Mouse (Mus musculus): ENCODE data around the gene Plvap. TPM values are rescaled to one million over a fixed set of nuclear protein-coding genes. Genes with fewer than 3 reads are reported as not detected.

The Plvap gene
- polyA plus RNA-seq, 1 experiment from 2014 or later: 63.7 TPM

DNA sequence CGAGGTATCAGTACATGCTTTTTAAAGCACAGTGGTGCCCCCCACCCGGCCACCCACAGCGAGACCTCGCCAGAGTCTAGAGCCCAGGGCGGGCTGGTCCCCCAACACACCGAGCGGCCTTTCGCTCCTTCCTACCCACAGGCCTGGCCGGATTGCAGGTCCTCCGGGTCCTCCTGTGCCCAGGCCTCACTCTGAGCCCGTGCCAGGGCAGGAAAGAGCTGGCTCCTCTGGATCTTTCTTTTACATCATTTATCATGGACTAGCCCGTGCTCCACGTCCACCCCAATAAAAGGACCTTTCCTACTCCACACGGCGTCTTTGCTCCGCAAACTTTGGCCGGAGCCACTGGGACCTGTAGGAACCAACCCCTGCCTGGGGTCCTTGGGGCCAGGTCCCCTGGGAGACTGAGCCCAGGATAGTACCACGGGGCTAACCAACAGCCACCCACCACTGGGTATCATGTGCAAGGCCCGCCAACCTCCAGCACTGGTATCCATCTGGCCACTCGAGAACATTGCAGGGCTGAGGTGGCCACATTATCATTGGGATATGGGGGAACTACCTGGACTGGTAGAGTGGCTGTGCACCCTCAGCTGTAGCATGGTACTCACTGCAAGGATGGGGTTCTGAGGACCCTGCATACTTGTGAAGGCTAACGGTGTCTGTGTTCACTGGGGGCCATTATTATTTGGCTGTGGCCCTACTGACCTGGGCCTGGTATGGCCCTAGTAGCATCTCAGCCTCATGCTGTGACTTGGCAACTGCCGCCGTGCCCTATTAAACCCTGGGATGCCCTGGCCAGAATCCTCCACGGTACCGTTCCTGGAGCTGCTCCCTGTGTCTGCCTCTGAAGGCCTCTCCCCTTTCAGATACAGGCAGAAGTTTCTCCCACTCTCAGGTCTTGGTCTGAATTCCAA lies 36.5 kb downstream of the Plvap start:
- H3K27ac ChIP-seq (ENCODE audit: low read depth): no peak overlapping the region
- DNase-seq (ENCODE audit: low spot score) (no peak), ATAC-seq (replicated peaks; ENCODE audit: low FRiP score, low TSS enrichment, low read depth) (no peak)
- H3K27me3 ChIP-seq (replicated peaks; ENCODE audit: control insufficient read depth, insufficient read depth, low read length): no peaks in the 10 kb centered on the region
- WGBS: 90% methylated on average over 25 of the region's 25 CpGs
- peaks cover 16% of the 10 kb centered on the region for H3K4me1 ChIP-seq (replicated peaks; ENCODE audit: control insufficient read depth, insufficient read depth, low read length)
- no peak overlapping the region for H3K4me2 ChIP-seq (ENCODE audit: low read length)
- H3K9me3 ChIP-seq (ENCODE audit: control insufficient read depth, low read length): no peaks in the 10 kb centered on the region
- peaks cover 60% of the 10 kb centered on the region for H3K36me3 ChIP-seq (ENCODE audit: control insufficient read depth, insufficient read depth, low read length)
- no peak overlapping the region for H3K4me3 ChIP-seq (ENCODE audit: low read depth, low read length)
- H3K9ac ChIP-seq (ENCODE audit: low read length): no peak overlapping the region

DNA sequence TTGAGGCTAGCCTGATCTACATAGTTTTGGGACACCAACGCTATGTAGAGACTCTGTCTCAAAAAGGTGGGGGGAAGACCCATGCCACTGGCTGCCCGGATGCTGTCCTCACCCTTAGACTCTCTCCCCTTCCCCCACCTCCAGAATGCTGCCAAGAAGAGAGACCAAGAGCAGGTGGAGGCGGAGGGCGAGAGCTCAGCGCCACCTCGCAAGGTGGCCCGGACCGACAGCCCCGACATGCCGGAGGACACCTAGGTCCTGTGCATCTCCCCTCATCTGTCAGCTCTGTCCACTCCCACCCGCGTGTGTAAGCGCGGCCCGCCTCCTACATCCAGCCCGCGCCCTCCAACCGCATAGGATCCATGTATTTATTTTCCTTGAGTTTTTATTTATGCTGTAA lies 37.2 kb downstream of the Plvap start:
- H3K4me3 ChIP-seq (ENCODE audit: low read depth, low read length): no peak overlapping the region
- no peak for ATAC-seq (replicated peaks; ENCODE audit: low FRiP score, low TSS enrichment, low read depth)
- peaks cover 55% of the 10 kb centered on the region for H3K36me3 ChIP-seq (ENCODE audit: control insufficient read depth, insufficient read depth, low read length)
- H3K4me1 ChIP-seq (replicated peaks; ENCODE audit: control insufficient read depth, insufficient read depth, low read length): peaks cover 21% of the 10 kb centered on the region
- H3K4me2 ChIP-seq (ENCODE audit: low read length): no peak overlapping the region
- H3K9me3 ChIP-seq (ENCODE audit: control insufficient read depth, low read length): no peaks in the 10 kb centered on the region
- WGBS: 91% methylated on average over 18 of the region's 18 CpGs
- H3K9ac ChIP-seq (ENCODE audit: low read length): no peak overlapping the region
- H3K27ac ChIP-seq (ENCODE audit: low read depth): no peak overlapping the region
- H3K27me3 ChIP-seq (replicated peaks; ENCODE audit: control insufficient read depth, insufficient read depth, low read length): no peaks in the 10 kb centered on the region
- no peak for DNase-seq (ENCODE audit: low spot score)

DNA sequence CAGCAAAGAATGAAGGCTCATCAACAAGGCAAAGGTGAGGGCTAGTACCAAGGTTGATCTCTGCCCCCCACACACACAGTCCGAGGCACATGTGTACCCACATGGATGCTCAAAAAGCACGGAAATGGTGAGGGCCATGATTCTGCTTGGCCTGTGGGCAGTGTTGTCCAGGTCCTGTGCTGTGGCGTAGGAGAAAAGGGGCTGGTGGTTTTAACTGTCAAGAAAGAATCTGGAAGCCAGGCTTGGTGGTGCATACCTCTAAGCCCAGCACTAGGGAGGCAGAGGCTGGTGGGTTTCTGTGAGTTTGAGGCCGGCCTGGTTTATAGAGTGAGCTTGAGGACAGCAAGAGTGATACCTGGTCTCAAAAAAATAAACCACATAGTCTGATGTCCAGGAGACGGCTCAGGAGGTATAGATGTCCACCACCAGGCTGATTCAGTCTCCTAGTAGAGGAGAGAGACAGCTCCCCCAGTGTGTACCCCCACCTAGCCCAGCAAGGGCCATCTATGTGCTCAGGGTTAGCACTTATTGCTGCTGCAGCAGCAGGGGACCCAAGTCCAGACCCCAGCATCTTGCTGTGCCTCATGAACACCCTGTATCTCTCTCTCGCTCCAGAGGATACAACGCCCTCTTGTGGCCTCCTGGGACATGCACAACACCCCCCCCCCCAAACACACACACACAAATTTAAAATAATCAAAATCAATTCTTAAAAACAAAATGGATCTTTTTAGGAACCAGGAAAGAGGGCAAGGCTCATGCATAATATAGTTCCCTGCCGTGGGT lies 38.8 kb downstream of the Plvap start:
- no peak overlapping the region for H3K4me2 ChIP-seq (ENCODE audit: low read length)
- ATAC-seq (replicated peaks; ENCODE audit: low FRiP score, low TSS enrichment, low read depth): no peak

GRCm38 (mm10) chr8:71471861-71472260 lies 39.7 kb downstream of the Plvap start:
- Histone ChIP-seq H3K4me1 (replicated peaks; ENCODE audit: control insufficient read depth, insufficient read depth, low read length) (peaks cover 16% of the 10 kb centered on the region), H3K36me3 (ENCODE audit: control insufficient read depth, insufficient read depth, low read length) (peaks cover 47% of the 10 kb centered on the region), H3K4me3 (ENCODE audit: low read depth, low read length) (no peak overlapping the region), H3K9ac (ENCODE audit: low read length) (no peak overlapping the region), H3K27me3 (replicated peaks; ENCODE audit: control insufficient read depth, insufficient read depth, low read length) (no peaks in the 10 kb centered on the region), H3K4me2 (ENCODE audit: low read length) (no peak overlapping the region), H3K27ac (ENCODE audit: low read depth) (no peak overlapping the region), H3K9me3 (ENCODE audit: control insufficient read depth, low read length) (no peaks in the 10 kb centered on the region)
- ATAC-seq (replicated peaks; ENCODE audit: low FRiP score, low TSS enrichment, low read depth) (no peak), DNase-seq (ENCODE audit: low spot score) (no peak)
- WGBS: 93% methylated on average over 17 of the region's 17 CpGs

More for the DNA sequence above, 38.8 kb downstream of the Plvap start:
- H3K27me3 ChIP-seq (replicated peaks; ENCODE audit: control insufficient read depth, insufficient read depth, low read length): no peaks in the 10 kb centered on the region
- 84% methylated on average over 8 of the region's 8 CpGs for WGBS
- H3K27ac ChIP-seq (ENCODE audit: low read depth): no peak overlapping the region
- no peak overlapping the region for H3K4me3 ChIP-seq (ENCODE audit: low read depth, low read length)
- H3K9me3 ChIP-seq (ENCODE audit: control insufficient read depth, low read length): no peaks in the 10 kb centered on the region
- H3K4me1 ChIP-seq (replicated peaks; ENCODE audit: control insufficient read depth, insufficient read depth, low read length): peaks cover 21% of the 10 kb centered on the region
- no peak overlapping the region for H3K9ac ChIP-seq (ENCODE audit: low read length)
- peaks cover 47% of the 10 kb centered on the region for H3K36me3 ChIP-seq (ENCODE audit: control insufficient read depth, insufficient read depth, low read length)
- DNase-seq (ENCODE audit: low spot score): no peak

GRCm38 (mm10) chr8:71470913-71471255 lies 40.7 kb downstream of the Plvap start:
- Histone ChIP-seq H3K4me3 (ENCODE audit: low read depth, low read length) (no peak overlapping the region), H3K4me2 (ENCODE audit: low read length) (no peak overlapping the region), H3K36me3 (ENCODE audit: control insufficient read depth, insufficient read depth, low read length) (peaks cover 47% of the 10 kb centered on the region), H3K27me3 (replicated peaks; ENCODE audit: control insufficient read depth, insufficient read depth, low read length) (no peaks in the 10 kb centered on the region), H3K4me1 (replicated peaks; ENCODE audit: control insufficient read depth, insufficient read depth, low read length) (peaks cover 14% of the 10 kb centered on the region), H3K9me3 (ENCODE audit: control insufficient read depth, low read length) (no peaks in the 10 kb centered on the region), H3K27ac (ENCODE audit: low read depth) (no peak overlapping the region), H3K9ac (ENCODE audit: low read length) (no peak overlapping the region)
- 79% methylated on average over 5 of the region's 5 CpGs for WGBS
- no peak for DNase-seq (ENCODE audit: low spot score)
- no peak for ATAC-seq (replicated peaks; ENCODE audit: low FRiP score, low TSS enrichment, low read depth)

- H3K27ac ChIP-seq (ENCODE audit: low read depth): no peak overlapping the region
- DNase-seq (ENCODE audit: low spot score): no peak
- no peak for ATAC-seq (replicated peaks; ENCODE audit: low FRiP score, low TSS enrichment, low read depth)
- peaks cover 45% of the 10 kb centered on the region for H3K36me3 ChIP-seq (ENCODE audit: control insufficient read depth, insufficient read depth, low read length)
- H3K4me2 ChIP-seq (ENCODE audit: low read length): peak overlapping the region; percentile 95
- no peaks in the 10 kb centered on the region for H3K9me3 ChIP-seq (ENCODE audit: control insufficient read depth, low read length)
- H3K9ac ChIP-seq (ENCODE audit: low read length): peak overlapping the region; percentile 67
- peak overlapping the region; percentile 80; the same call in 1 of the 2 replicates for H3K4me3 ChIP-seq (ENCODE audit: low read depth, low read length)
- H3K27me3 ChIP-seq (replicated peaks; ENCODE audit: control insufficient read depth, insufficient read depth, low read length): no peaks in the 10 kb centered on the region
- 83% methylated on average over 3 of the region's 3 CpGs for WGBS
- H3K4me1 ChIP-seq (replicated peaks; ENCODE audit: control insufficient read depth, insufficient read depth, low read length): peaks cover 11% of the 10 kb centered on the region
Measured at GRCm38 (mm10) chr8:71470146-71470912, 41.2 kb downstream of the Plvap start.

DNA sequence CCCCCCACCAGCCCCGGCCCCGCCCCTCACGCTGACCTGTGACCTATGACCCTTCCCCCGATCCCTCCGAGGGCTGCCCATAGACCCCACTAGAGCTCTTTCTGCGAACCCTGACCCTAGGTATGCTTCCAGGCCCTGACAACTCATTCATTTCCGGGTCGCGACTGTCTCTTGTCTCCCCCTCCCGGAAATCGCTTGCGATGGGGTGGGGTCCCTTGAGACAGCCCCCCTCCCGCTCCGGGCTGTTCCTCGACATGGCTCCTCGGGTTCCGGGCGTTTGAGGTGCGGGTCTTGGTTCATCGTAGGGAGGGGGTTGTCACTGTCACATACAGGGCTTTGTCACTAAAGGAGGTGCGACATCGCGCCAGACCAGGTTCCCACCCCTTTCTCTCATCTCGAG lies 42.1 kb downstream of the Plvap start:
- Histone ChIP-seq H3K27ac (ENCODE audit: low read depth) (peak overlapping the region; percentile 57; the same call in 1 of the 2 replicates), H3K9ac (ENCODE audit: low read length) (peak overlapping the region; percentile 67), H3K9me3 (ENCODE audit: control insufficient read depth, low read length) (no peaks in the 10 kb centered on the region), H3K27me3 (replicated peaks; ENCODE audit: control insufficient read depth, insufficient read depth, low read length) (no peaks in the 10 kb centered on the region), H3K4me3 (ENCODE audit: low read depth, low read length) (peak overlapping the region; percentile 80), H3K36me3 (ENCODE audit: control insufficient read depth, insufficient read depth, low read length) (peaks cover 36% of the 10 kb centered on the region), H3K4me2 (ENCODE audit: low read length) (peak overlapping the region; percentile 95), H3K4me1 (replicated peaks; ENCODE audit: control insufficient read depth, insufficient read depth, low read length) (peaks cover 11% of the 10 kb centered on the region)
- peak; percentile 28 for ATAC-seq (replicated peaks; ENCODE audit: low FRiP score, low TSS enrichment, low read depth)
- WGBS: under 1% methylated on average over 22 of the region's 24 CpGs
- peak; percentile 76 for DNase-seq (ENCODE audit: low spot score)

DNA sequence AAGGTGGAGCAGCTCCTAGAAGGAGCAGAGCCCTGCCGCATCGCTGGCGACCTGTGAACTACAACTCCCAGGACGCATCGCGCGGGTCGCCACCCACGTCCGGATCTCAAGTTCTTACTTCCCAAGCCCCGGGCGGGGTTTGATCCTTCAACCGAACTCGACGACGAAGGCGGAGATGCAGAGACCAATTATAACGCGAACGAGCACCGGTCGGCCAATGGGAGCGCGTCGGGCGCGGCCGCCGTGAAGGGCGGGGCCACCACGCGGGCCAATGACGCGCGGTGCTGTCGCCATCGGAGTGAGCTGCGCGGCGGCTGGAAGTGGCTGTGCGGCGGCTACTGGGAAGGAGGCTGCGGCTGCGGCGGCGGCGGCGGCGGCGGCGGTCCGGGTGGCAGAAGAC lies 42.6 kb downstream of the Plvap start, which contains the start of gene Dda1:
TSS of gene Dda1 (plus strand) at position 284 of the 400 bp plus-strand sequence.
- Histone ChIP-seq H3K9me3 (ENCODE audit: control insufficient read depth, low read length) (no peaks in the 10 kb centered on the region), H3K27me3 (replicated peaks; ENCODE audit: control insufficient read depth, insufficient read depth, low read length) (no peaks in the 10 kb centered on the region), H3K4me1 (replicated peaks; ENCODE audit: control insufficient read depth, insufficient read depth, low read length) (peaks cover 14% of the 10 kb centered on the region), H3K27ac (ENCODE audit: low read depth) (peak within 1 kb of the TSS; percentile 57; the same call in 1 of the 2 replicates), H3K36me3 (ENCODE audit: control insufficient read depth, insufficient read depth, low read length) (peaks cover 31% of the 10 kb centered on the region), H3K4me3 (ENCODE audit: low read depth, low read length) (peak within 1 kb of the TSS; percentile 80), H3K9ac (ENCODE audit: low read length) (peak within 1 kb of the TSS; percentile 67), H3K4me2 (ENCODE audit: low read length) (peak within 1 kb of the TSS; percentile 95)
- ATAC-seq (replicated peaks; ENCODE audit: low FRiP score, low TSS enrichment, low read depth) (peak; percentile 87), DNase-seq (ENCODE audit: low spot score) (peak; percentile 93)
- WGBS: 1% methylated on average over 51 of the region's 52 CpGs

Measured in intestine, embryonic 14.5 days (tissue).